Mouse (Mus musculus) retina, postnatal 1 day (tissue): ENCODE measurements around the gene Bcl10.
"Not testable (repeated sequence)": the region's sequence is repeated elsewhere in the genome, so short reads cannot be mapped to it uniquely, and the experiment has no call there.

Experiments used
- DNase-seq: peaks from one replicate; pipeline ENCODE4 v3.0.0-alpha.2; 2012

Bcl10 gene

DNA sequence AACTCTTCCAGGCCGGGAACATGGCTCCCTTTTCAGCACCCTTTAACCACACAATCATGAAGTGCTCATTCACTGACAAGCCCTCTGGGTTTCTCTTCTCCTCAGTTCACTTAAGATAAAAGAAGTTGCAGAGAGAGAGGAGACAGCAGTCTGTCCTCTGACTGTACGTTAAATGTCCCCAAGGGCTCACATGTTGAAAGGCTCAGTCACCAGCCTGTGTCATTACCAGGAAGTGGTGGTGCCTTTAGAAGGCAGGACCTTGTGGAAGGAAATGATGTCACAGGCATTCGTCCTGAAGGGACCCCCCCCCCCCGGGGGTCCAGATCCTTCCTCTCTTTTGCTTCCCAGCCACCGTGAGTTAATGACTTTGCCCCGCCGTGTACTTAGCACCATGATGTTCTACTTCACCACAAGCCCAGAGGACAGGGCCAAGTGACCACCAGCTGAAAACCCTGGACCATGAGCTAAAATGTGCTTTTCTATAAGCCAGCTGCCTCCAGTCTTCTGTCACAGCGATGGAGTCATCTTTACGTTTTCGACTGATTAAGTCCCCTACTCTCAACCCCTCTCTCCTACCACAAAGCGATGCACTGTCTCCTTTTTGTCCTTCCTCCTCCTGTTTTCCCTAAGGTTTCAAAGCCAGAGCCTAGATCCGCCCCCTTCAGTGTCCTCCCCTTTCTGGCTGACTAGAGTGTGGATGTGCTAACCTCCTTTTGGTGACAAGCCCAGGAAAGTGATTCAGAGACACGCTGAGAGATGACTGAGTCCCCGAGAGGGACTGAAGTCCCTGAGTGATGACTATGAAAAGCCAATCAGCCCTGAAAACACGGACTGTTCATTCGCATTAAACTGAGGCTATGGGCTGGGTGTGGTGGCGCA is 28.9 kb downstream of the Bcl10 start:
- no peak for DNase-seq

DNA sequence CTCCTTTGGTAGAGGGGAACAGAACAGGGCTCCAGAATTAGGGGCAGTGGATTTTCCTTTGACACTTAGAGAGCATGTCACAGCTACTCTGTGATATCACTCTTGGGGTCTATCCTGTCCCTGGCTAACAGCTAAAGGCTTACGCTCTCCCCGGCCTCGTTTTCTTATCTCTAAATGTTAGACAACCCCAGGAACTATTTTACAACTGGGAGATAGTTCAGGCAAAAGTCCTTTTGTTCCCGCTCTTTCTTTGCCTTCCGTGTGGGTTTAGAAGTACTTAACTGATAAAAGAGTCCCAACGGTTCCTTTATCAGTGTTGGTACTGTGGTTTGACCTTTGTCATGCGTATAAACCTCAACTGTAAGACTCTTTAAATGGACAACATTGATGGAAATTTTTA is 30.3 kb downstream of the Bcl10 start:
- no peak for DNase-seq

- DNase-seq, result no peak
Observed at GRCm38 (mm10) chr3:145953411-145953810, 30.8 kb downstream of the Bcl10 start.

- no peak for DNase-seq
Observed at GRCm38 (mm10) chr3:145959824-145960223, 37.2 kb downstream of the Bcl10 start.

DNA sequence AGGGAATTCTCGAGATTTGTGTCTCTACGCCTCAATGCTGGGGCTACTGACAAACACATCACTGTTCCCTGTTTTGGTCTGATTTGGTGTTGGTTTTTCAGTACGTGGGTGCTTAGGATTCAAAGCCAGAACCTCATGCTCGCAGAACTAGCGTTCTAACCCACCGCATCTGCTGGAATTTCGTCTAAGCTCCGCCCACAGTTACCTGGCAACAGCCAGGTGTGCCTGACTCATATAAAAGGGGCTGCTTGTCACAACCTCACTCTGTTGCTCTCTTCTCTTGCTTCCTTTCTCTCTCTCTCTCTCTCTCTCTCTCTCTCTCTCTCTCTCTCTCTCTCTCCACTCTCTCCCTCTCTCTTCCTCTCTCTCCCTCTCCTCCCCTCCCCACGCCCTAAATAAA is 39.8 kb downstream of the Bcl10 start:
- DNase-seq, result no peak

DNA sequence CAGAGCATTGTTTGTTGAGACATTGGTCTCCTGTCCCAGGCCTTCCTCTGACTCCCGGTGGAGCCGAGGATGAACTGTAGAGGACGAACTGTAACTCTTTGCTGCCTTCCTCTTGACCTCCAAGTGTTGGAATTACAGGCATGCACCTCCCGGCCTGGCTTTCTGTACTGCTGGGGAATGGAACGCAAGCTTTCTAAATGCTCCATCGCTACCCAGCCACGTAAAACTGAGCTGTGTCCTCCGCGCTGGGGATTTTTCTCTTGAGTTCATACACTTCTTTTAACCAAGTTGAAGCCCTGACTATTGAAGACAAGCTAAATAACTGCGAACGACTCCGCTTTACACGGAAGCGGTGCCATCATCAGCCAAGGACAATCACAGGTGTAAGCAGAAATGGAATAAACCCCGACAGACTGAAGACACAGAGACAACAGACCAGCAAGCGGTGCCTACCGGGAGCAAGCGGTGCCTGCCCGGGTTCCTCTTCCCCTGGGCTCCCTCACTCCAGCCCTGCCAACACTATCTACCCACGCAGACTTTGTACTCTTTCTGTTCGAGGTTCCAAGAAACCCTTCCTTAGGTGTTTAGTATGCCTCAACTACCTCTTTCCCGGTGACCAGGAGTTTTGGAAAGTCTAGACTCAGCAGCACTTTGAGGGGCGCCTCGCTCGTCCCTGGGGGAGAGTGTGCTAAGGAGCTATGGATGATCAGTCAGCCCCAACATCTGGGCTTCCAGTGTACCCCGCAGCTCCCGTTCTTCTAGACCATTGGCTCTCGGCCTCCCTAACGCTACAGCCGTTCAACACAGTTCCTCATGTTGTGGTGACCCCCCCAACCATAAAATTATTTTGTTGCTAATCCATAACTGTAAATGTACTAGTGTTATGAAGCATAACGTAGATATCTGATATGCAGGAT is 40.8 kb downstream of the Bcl10 start:
- peak; percentile 18 for DNase-seq

DNA sequence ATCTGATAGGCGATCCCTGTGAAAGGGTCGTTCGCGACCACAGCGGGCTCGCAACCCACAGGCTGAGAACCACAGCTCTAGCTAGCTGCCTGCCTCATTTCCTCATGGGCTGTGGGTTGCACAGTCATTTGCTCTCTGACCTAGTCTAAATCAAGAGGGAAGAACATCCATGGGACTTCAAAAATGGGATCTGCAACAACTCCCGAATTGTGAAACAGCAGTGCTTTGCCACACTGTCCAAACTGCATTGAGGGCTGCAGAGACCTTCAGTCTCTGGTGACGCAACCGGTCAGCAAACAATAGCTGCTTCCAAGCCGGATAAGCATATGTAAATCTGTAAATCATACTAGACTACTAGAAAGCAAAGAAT is 41.4 kb downstream of the Bcl10 start:
- DNase-seq, result peak; percentile 49

GRCm38 (mm10) chr3:145964473-145964872 is 41.9 kb downstream of the Bcl10 start:
- peak; percentile 67 for DNase-seq

DNA sequence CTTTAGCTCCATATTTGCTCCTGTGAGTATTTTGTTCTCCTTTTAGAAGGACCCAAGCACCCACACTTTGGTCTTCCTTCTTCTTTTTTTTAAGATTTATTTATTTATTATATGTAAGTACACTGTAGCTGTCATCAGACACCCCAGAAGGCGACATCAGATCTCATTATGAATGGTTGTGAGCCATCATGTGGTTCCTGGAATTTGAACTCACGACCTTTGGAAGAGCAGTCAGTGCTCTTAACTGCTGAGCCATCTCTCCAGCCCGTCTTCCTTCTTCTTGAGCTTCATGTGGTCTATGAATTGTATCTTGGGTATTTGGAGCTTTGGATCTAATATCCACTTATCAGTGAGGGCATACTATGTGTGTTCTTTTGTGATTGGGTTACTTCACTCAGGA is 43.0 kb downstream of the Bcl10 start:
- DNase-seq, result not testable (repeated sequence)

DNA sequence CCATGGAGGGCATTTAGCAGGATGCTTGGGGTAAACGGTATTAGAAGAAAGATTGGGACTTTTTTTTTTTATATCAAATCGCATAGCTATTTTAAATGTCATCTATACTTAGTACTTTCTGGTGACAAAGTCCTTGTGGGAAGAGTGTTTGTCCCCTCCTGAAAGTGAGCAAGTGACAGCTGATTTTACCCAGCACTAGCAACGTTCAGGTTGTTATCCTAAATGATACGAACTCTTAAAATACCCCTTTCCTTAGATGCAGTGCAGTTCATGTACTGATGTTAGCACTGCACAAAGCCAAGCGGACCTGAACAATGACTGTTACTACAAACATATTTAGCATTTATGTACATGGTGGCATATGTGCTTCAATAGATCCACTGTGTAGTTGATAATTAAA is 44.2 kb downstream of the Bcl10 start:
- DNase-seq, result no peak

DNA sequence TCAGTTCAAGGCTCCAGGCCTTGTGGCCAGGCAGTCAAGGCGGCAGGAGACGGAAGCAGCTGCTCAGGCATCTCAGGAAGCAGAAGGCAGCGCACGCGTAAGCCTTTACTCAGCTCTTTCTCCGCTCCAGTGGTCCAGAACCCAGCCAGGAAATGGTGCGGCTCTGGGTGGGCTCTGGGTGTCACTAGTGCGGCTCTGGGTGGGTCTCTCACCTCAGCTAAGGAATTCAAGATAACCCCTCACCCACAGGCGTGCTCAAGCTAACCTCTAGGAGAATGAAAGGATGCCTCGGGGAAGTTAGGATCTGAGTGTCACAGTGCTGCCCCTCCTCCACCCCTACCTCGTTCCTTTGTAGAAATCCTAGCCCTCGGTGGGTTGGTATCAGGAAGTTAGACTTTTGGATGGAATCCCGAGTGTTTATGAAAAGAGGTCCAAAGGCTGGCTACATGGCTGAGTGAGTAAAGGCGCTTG is 46.5 kb downstream of the Bcl10 start:
- no peak for DNase-seq

DNA sequence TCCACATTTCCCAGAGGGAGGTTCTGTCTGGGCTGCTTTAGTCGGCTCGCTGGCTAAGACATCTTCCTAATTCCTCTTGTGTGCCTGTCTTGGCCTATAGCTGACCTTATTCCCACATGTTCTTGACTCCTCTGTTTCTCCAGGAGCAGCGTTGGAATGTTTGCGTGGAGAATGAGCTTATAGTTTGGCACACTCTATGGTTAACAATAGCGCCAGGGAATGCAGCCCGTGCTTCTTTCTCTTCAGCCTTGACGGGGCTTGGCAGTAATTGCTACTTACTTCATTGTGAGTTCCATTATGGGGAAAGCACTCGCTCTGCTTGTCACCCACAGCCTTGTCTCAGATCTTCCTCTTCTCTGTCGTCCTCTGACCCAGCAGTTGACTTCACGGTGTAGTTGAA is 48.9 kb downstream of the Bcl10 start:
- no peak for DNase-seq

- DNase-seq, result no peak
Observed at GRCm38 (mm10) chr3:145974986-145975385, 52.4 kb downstream of the Bcl10 start.
